Mouse (Mus musculus) liver, adult 2 months (tissue): ENCODE measurements around the gene Masp2.

Source experiments
- CTCF ChIP-seq: fragments of 200-500 bp; IDR thresholded peaks from 2 replicates; pipeline ENCODE4 v1.5.1; 2011; ENCODE audit warnings: low read depth, low read length, control low read depth
- POLR2A ChIP-seq: fragments of 200-500 bp; IDR thresholded peaks from 2 replicates; pipeline ENCODE4 v1.6.1; 2011; ENCODE audit warnings: low read length, control low read depth; ENCODE audit not compliant: insufficient read depth; ENCODE audit errors: extremely low read depth

DNA sequence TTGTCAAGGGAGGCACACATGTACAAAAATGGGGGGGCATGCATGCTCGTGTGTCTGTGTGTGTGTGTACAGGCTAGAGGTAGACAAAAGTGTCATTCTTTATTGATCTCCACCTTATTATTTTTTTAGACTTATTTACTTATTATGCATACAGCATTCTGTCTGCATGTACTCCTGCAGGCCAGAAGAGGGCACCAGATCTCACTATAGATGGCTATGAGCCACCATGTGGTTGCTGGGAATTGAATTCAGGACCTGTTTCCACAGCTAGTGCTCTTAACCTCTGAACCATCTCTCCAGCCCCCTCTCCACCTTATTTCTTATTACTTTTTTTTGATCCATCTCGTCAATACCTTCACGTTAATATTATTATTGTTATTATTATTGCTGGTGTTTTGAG is 47.0 kb downstream of the Masp2 start:
- TF ChIP-seq CTCF (no peak), POLR2A (no peak)
